Mouse (Mus musculus) G1E-ER4 (cell line): ENCODE results near the gene Cpsf7. TPM values are rescaled to one million over a fixed set of nuclear protein-coding genes. Genes with fewer than 3 reads are reported as not detected.

Experiments used
- GATA1 ChIP-seq: IDR thresholded peaks from one replicate; pipeline ENCODE4 v1.8.0; 2012; ENCODE audit warnings: low read length, inconsistent platforms
- polyA plus RNA-seq: library from polyadenylated mRNA; stranded (reverse); fragments of >175 nt; gene quantifications from 2 replicates; pipeline ENCODE4 v1.2.3, GENCODE M21; 2012

Cpsf7 gene
- polyA plus RNA-seq, 1 experiment, result 29.9 TPM

DNA sequence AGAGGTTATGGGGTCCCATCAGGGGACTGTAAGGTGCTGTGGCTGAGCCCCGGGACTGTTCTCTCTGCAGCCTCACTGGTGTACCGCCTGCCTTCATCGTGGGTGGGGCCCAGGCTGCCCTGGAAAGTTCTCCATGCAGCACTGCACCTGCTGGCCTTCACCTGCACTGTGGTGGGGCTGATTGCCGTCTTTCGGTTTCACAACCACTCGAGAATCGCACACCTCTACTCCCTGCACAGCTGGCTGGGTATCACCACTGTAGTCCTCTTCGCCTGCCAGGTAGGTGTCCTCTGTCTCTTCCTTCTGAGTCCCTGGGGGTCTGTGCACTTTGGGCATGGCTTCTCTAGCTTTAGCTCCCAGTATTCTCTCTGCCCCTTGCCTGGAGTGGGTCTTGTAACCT is 60.0 kb downstream of the Cpsf7 start:
- no peak for TF ChIP-seq GATA1

GRCm38 (mm10) chr19:10587231-10587630 is 62.2 kb downstream of the Cpsf7 start:
- no peak for TF ChIP-seq GATA1

GRCm38 (mm10) chr19:10589127-10589857 is 64.2 kb downstream of the Cpsf7 start:
- TF ChIP-seq GATA1, result no peak

- no peak for TF ChIP-seq GATA1
Measured at GRCm38 (mm10) chr19:10590301-10590700, 65.2 kb downstream of the Cpsf7 start.

DNA sequence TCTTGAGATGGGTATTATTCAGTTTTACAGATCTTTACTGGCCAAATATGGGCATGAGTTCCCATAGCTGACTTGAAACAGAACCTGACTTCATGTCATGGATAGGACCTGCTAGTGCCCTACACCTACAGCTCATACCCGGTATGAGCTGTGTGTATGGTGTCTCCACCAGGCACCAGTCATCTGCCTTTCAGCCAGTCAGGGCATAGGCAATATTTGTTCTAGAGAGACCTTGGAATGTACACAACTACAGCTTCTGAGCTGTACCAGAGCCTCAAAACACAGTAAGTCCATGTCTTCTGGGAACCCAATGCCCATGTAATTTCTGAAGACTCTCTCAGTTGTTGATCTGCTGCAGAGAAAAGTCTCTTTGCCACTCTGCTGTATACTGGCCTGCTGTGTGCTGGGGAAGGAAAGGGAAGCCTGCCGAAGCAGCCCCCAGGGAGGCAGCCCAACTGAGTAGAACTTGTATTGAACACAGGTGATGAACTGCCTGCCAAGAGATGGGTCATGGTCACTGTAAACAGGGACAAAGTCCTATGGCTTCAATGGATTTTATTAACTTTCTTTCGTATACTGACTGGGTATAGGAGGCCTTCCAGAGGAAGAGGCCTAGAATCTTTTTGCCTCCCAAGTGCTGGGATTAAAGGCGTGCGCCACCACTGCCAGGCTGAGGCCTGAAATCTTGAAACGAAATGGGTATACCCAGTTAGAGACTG is 66.8 kb downstream of the Cpsf7 start:
- no peak for TF ChIP-seq GATA1

Other genes starting within 250 kb of the Cpsf7 start
- not detected in 2 replicates for gene Dagla, start 220.4 kb upstream of the Cpsf7 start, polyA plus RNA-seq
- gene Syt7, start 136.2 kb upstream of the Cpsf7 start, polyA plus RNA-seq, result not detected in 2 replicates
- not detected in 2 replicates for gene Lrrc10b, start 67.8 kb upstream of the Cpsf7 start, polyA plus RNA-seq
- gene Ppp1r32, start 42.3 kb upstream of the Cpsf7 start, polyA plus RNA-seq, result 0.35 and 0.75 TPM in 2 replicates
- gene Sdhaf2, start 876 bp downstream of the Cpsf7 start, polyA plus RNA-seq, result 5.0 and 5.7 TPM in 2 replicates
- gene Tmem216, start 31.0 kb downstream of the Cpsf7 start, polyA plus RNA-seq, result 0.81 and 1.8 TPM in 2 replicates
- gene Cyb561a3, start 51.9 kb downstream of the Cpsf7 start, polyA plus RNA-seq, result 7.4 and 8.4 TPM in 2 replicates
- gene Tmem138, start 52.1 kb downstream of the Cpsf7 start, polyA plus RNA-seq, result 4.4 and 5.6 TPM in 2 replicates
- 21.0 and 21.3 TPM in 2 replicates for gene Ddb1, start 80.1 kb downstream of the Cpsf7 start, polyA plus RNA-seq
- gene Tkfc, start 80.4 kb downstream of the Cpsf7 start, polyA plus RNA-seq, result 2.5 and 6.5 TPM in 2 replicates
- 0.18 and 0.25 TPM in 2 replicates for gene Vwce, start 108.9 kb downstream of the Cpsf7 start, polyA plus RNA-seq
- gene Pga5, start 152.8 kb downstream of the Cpsf7 start, polyA plus RNA-seq, result not detected in 2 replicates
- gene Vps37c, start 163.5 kb downstream of the Cpsf7 start, polyA plus RNA-seq, result 37.6 and 43.0 TPM in 2 replicates
- gene Cd5, start 213.7 kb downstream of the Cpsf7 start, polyA plus RNA-seq, result not detected in 2 replicates